Mouse (Mus musculus): ENCODE measurements around the gene Dpm2.

DNA sequence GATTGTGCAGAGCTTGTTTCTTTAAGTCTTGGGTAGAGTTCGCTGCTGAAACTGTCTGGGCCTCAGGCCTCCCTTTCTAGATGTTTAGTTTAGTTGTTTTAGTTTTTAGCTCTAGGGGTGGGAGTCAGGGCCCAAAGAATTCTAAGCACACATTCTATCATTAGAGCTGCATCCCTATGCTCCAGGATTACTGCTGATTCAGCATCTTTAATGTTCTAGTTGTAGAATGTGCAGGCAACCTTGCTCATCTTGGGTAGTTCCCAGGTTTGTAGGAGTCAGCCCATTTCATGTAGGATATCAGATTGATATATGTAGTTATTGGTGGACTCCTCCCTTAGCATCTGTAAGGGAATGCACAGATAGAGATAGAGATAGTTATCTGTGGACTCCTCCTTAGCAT lies 46.5 kb downstream of the Dpm2 start:
- no peak for TF ChIP-seq CTCF (IDR thresholded peaks at IDR 0.05; ENCODE audit: extremely low read depth, insufficient read length, insufficient replicate concordance, low read depth, low read length)
- no peak for TF ChIP-seq POLR2A (IDR thresholded peaks at IDR 0.05; ENCODE audit: low read depth, low read length)

Measured in small intestine, adult 2 months (tissue).